Mouse (Mus musculus) testis, adult 2 months (tissue): ENCODE measurements at regions not wholly inside any gene's neighbourhood (a gene's known extent, or its start where the extent isn't known, plus 50 kb on each side); places are given as distances from the start of the nearest gene placed in this dataset.

Experiments used
- CTCF ChIP-seq: fragments of 200-500 bp; IDR thresholded peaks from 2 replicates; pipeline ENCODE4 v1.5.1; 2012; ENCODE audit warnings: low read depth, mild to moderate bottlenecking, inconsistent platforms, low read length, moderate library complexity; ENCODE audit not compliant: control insufficient read depth, insufficient read depth, insufficient replicate concordance
- POLR2A ChIP-seq: fragments of 200-500 bp; IDR thresholded peaks from 2 replicates; pipeline ENCODE4 v1.6.1; 2012; ENCODE audit warnings: low read depth, mild to moderate bottlenecking, inconsistent platforms, low read length, moderate library complexity; ENCODE audit not compliant: control insufficient read depth

DNA sequence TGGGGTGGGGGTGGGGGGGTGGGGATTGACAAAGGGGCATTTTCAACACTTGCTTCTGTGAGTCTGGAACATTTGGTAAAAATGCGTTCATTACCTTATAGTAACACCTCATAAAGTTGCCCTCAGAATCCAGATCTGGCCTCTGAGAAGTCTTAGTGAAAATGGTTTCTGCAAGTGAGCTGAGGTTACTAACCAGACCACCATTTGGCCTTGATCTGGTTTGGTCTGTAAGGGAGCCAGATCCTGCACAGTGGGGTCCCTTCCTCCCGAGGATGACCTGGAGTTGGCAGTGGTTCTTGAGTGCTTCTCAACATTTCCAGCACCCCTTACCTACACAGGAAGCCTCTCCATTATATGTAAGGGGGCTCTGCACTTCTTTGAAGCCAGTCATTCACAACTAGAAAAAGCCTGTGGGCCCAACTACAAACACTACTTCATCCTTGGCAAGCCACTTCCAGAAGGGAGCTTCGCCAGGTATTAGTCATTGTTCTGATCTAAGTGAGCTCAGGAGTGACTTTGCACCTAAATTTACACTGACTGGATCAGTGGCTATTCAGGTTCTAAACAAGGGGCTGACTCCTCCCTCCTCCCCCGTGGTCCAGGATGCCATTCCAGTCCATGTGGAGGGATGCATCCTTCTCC, 94.3 kb upstream of the Cox10 start:
- no peak for TF ChIP-seq CTCF
- no peak for TF ChIP-seq POLR2A
